Mouse (Mus musculus) megakaryocyte-erythroid progenitor cell, adult 5-6 weeks (primary cell): ENCODE data around the gene Psg22. TPM values are rescaled to one million over a fixed set of nuclear protein-coding genes. Genes with fewer than 3 reads are reported as not detected.

Source experiments
- total RNA-seq, 2 experiments: library from RNA; stranded (forward) in 1 of 2; stranded (reverse) in 1 of 2; fragments of 200-1000, 215-1000 nt in 1 of 2; fragments of >200 nt in 1 of 2; fragmentation: Nextera tagmentation in 1 of 2; gene quantifications; 2 replicates each; pipeline ENCODE4 v1.2.3; 2014 to 2017

The Psg22 gene
- total RNA-seq, 2 experiments from 2014 or later = not detected

Other genes with a start within 250 kb of the Psg22 start
- gene Psg26, start 233.9 kb upstream of the Psg22 start, total RNA-seq (2014; fragmentation: Nextera tagmentation) = not detected in 2 replicates
- gene Psg26, start 233.9 kb upstream of the Psg22 start, total RNA-seq (2017) = not detected in 2 replicates
- not detected in 2 replicates for gene Psg25, start 185.8 kb upstream of the Psg22 start, total RNA-seq (2014; fragmentation: Nextera tagmentation)
- gene Psg25, start 185.8 kb upstream of the Psg22 start, total RNA-seq (2017) = not detected in 2 replicates
- not detected in 2 replicates for gene Psg27, start 150.8 kb upstream of the Psg22 start, total RNA-seq (2014; fragmentation: Nextera tagmentation)
- not detected in 2 replicates for gene Psg27, start 150.8 kb upstream of the Psg22 start, total RNA-seq (2017)
- not detected in 2 replicates for gene Psg23, start 101.6 kb upstream of the Psg22 start, total RNA-seq (2014; fragmentation: Nextera tagmentation)
- not detected in 2 replicates for gene Psg23, start 101.6 kb upstream of the Psg22 start, total RNA-seq (2017)
- not detected in 2 replicates for gene Psg21, start 61.4 kb upstream of the Psg22 start, total RNA-seq (2014; fragmentation: Nextera tagmentation)
- not detected in 2 replicates for gene Psg21, start 61.4 kb upstream of the Psg22 start, total RNA-seq (2017)
- gene Psg20, start 31.9 kb upstream of the Psg22 start, total RNA-seq (2014; fragmentation: Nextera tagmentation) = not detected in 2 replicates
- gene Psg20, start 31.9 kb upstream of the Psg22 start, total RNA-seq (2017) = not detected in 2 replicates
- gene Psg19, start 80.4 kb downstream of the Psg22 start, total RNA-seq (2014; fragmentation: Nextera tagmentation) = not detected in 2 replicates
- gene Psg19, start 80.4 kb downstream of the Psg22 start, total RNA-seq (2017) = not detected in 2 replicates
- not detected in 2 replicates for gene Psg17, start 103.5 kb downstream of the Psg22 start, total RNA-seq (2014; fragmentation: Nextera tagmentation)
- 0.70 and 0.95 TPM in 2 replicates for gene Psg17, start 103.5 kb downstream of the Psg22 start, total RNA-seq (2017)
- 1.4 TPM in 1 of 2 replicates, not detected in the other for gene Mill2, start 121.9 kb downstream of the Psg22 start, total RNA-seq (2014; fragmentation: Nextera tagmentation)
- gene Mill2, start 121.9 kb downstream of the Psg22 start, total RNA-seq (2017) = 2.0 TPM in 1 of 2 replicates, not detected in the other
- 1.9 and 43.9 TPM in 2 replicates for gene Pglyrp1, start 153.2 kb downstream of the Psg22 start, total RNA-seq (2014; fragmentation: Nextera tagmentation)
- gene Pglyrp1, start 153.2 kb downstream of the Psg22 start, total RNA-seq (2017) = 0.61 and 2.2 TPM in 2 replicates
- gene Ccdc61, start 192.3 kb downstream of the Psg22 start, total RNA-seq (2014; fragmentation: Nextera tagmentation) = 23.6 and 42.3 TPM in 2 replicates
- 6.8 and 13.3 TPM in 2 replicates for gene Ccdc61, start 192.3 kb downstream of the Psg22 start, total RNA-seq (2017)
- gene Nova2, start 207.8 kb downstream of the Psg22 start, total RNA-seq (2014; fragmentation: Nextera tagmentation) = not detected in 2 replicates
- gene Nova2, start 207.8 kb downstream of the Psg22 start, total RNA-seq (2017) = not detected in 2 replicates